Mouse (Mus musculus) MEL (cell line): ENCODE results near the gene Cdk5r2. TPM values are rescaled to one million over a fixed set of nuclear protein-coding genes. Genes with fewer than 3 reads are reported as not detected.

Experiments
- DNase-seq: peaks from one replicate; pipeline ENCODE4 v3.0.0; 2011; ENCODE audit warnings: low read depth, low spot score
- H3K27ac ChIP-seq: 2 replicates; pipeline ENCODE4 v1.5.1; 2012; ENCODE audit warnings: low read depth, mild to moderate bottlenecking, control low read depth, low read length, moderate library complexity; ENCODE audit not compliant: control insufficient read depth
- H3K27me3 ChIP-seq, 2 experiments: fragments of 150-350 bp in 1 of 2; sonication (generic) in 1 of 2; 2 replicates each; pipeline ENCODE4 v1.6.1; 2012; ENCODE audit warnings: low read length in 2 of 2, mild to moderate bottlenecking in 2 of 2, improper control_type of control experiment in 1 of 2, moderate library complexity in 1 of 2; ENCODE audit not compliant: insufficient read depth in 2 of 2, control insufficient read depth in 1 of 2
- H3K36me3 ChIP-seq, 2 experiments: 2 replicates each; pipeline ENCODE4 v1.6.1; 2012 to 2014; ENCODE audit warnings: low read length in 2 of 2, improper control_type of control experiment in 1 of 2, inconsistent platforms in 1 of 2, mild to moderate bottlenecking in 1 of 2; ENCODE audit not compliant: insufficient read depth in 2 of 2, control insufficient read depth in 1 of 2
- H3K4me1 ChIP-seq, 2 experiments: fragments of 150-350 bp in 1 of 2; sonication (generic) in 1 of 2; 2 replicates each; pipeline ENCODE4 v1.6.1; 2012; ENCODE audit warnings: low read length in 2 of 2, improper control_type of control experiment in 1 of 2, mild to moderate bottlenecking in 1 of 2; ENCODE audit not compliant: insufficient read depth in 2 of 2, control insufficient read depth in 1 of 2
- H3K4me3 ChIP-seq, 2 experiments: fragments of 150-350 bp in 1 of 2; sonication (generic) in 1 of 2; 2 replicates each; pipeline ENCODE4 v1.5.1; 2012; ENCODE audit warnings: low read depth in 2 of 2, low read length in 2 of 2, mild to moderate bottlenecking in 2 of 2, moderate library complexity in 2 of 2, control low read depth in 1 of 2, improper control_type of control experiment in 1 of 2; ENCODE audit not compliant: control insufficient read depth in 1 of 2, insufficient read depth in 1 of 2
- H3K79me2 ChIP-seq: 2 replicates; pipeline ENCODE4 v1.6.1; 2012; ENCODE audit warnings: mild to moderate bottlenecking, low read length, moderate library complexity; ENCODE audit not compliant: control insufficient read depth, poor library complexity, insufficient read depth
- H3K9ac ChIP-seq: 2 replicates; pipeline ENCODE4 v1.6.1; 2012; ENCODE audit warnings: low read depth, mild to moderate bottlenecking, control low read depth, low read length, moderate library complexity; ENCODE audit not compliant: control insufficient read depth, poor library complexity, severe bottlenecking
- H3K9me3 ChIP-seq: fragments of 150-350 bp; sonication (generic); replicated peaks from 2 replicates; pipeline ENCODE4 v1.6.1; 2012; ENCODE audit warnings: mild to moderate bottlenecking, low read length, improper control_type of control experiment, moderate library complexity; ENCODE audit not compliant: insufficient read depth
- BHLHE40 ChIP-seq: IDR thresholded peaks from 2 replicates; pipeline ENCODE4 v1.6.1; 2012; ENCODE audit warnings: low read depth, mild to moderate bottlenecking, inconsistent platforms, low read length, improper control_type of control experiment, borderline replicate concordance
- EP300 ChIP-seq, 2 experiments: IDR thresholded peaks; 2 replicates each; pipeline ENCODE4 v1.6.1; 2011; ENCODE audit warnings: improper control_type of control experiment in 2 of 2, low read length in 2 of 2, low read depth in 1 of 2, mild to moderate bottlenecking in 1 of 2
- ETS1 ChIP-seq: IDR thresholded peaks from 2 replicates; pipeline ENCODE4 v1.6.1; 2012; ENCODE audit warnings: low read depth, mild to moderate bottlenecking, inconsistent platforms, low read length, improper control_type of control experiment, moderate library complexity
- GABPA ChIP-seq: IDR thresholded peaks from 2 replicates; pipeline ENCODE4 v1.6.1; 2012; ENCODE audit warnings: low read depth, mild to moderate bottlenecking, inconsistent platforms, low read length, improper control_type of control experiment, moderate library complexity
- HCFC1 ChIP-seq: IDR thresholded peaks from 2 replicates; pipeline ENCODE4 v1.6.1; 2012; ENCODE audit warnings: low read depth, mild to moderate bottlenecking, inconsistent platforms, low read length, improper control_type of control experiment, moderate library complexity
- KAT2A ChIP-seq: conservative IDR thresholded peaks from 2 replicates; pipeline ENCODE4 v1.6.1; 2012; ENCODE audit warnings: low read depth, low read length, improper control_type of control experiment, inconsistent platforms
- MAFK ChIP-seq: IDR thresholded peaks from 2 replicates; pipeline ENCODE4 v1.6.1; 2011; ENCODE audit warnings: low read depth, mild to moderate bottlenecking, low read length, improper control_type of control experiment, borderline replicate concordance
- MAX ChIP-seq: IDR thresholded peaks from 2 replicates; pipeline ENCODE4 v1.6.1; 2011; ENCODE audit warnings: low read length, improper control_type of control experiment
- MAZ ChIP-seq: IDR thresholded peaks from 2 replicates; pipeline ENCODE4 v1.6.1; 2012; ENCODE audit warnings: low read depth, mild to moderate bottlenecking, inconsistent platforms, low read length, improper control_type of control experiment
- MEF2A ChIP-seq: IDR thresholded peaks from 2 replicates; pipeline ENCODE4 v1.6.1; 2014; ENCODE audit warnings: low read depth, mild to moderate bottlenecking, inconsistent platforms, low read length, improper control_type of control experiment; ENCODE audit not compliant: poor library complexity, insufficient replicate concordance, severe bottlenecking; ENCODE audit errors: extremely low read depth
- MXI1 ChIP-seq: IDR thresholded peaks from 2 replicates; pipeline ENCODE4 v1.6.1; 2011; ENCODE audit warnings: mild to moderate bottlenecking, low read depth, low read length, improper control_type of control experiment
- MYB ChIP-seq: IDR thresholded peaks from 2 replicates; pipeline ENCODE4 v1.6.1; 2011; ENCODE audit warnings: mild to moderate bottlenecking, low read depth, low read length, improper control_type of control experiment
- MYC ChIP-seq: IDR thresholded peaks from 2 replicates; pipeline ENCODE4 v1.6.1; 2011; ENCODE audit warnings: low read depth, mild to moderate bottlenecking, low read length, improper control_type of control experiment, moderate library complexity
- NELFE ChIP-seq: IDR thresholded peaks from 2 replicates; pipeline ENCODE4 v1.6.1; 2011; ENCODE audit warnings: low read depth, low read length, improper control_type of control experiment
- POLR2A ChIP-seq, 2 experiments: IDR thresholded peaks; 2 replicates each; pipeline ENCODE4 v1.6.1; 2011 to 2012; ENCODE audit warnings: low read length in 2 of 2, mild to moderate bottlenecking in 2 of 2, control low read depth in 1 of 2, improper control_type of control experiment in 1 of 2, low read depth in 1 of 2, moderate library complexity in 1 of 2; ENCODE audit not compliant: control insufficient read depth in 1 of 2, insufficient read depth in 1 of 2, poor library complexity in 1 of 2
- POLR2AphosphoS5 ChIP-seq: IDR thresholded peaks from 2 replicates; pipeline ENCODE4 v1.6.1; 2012; ENCODE audit warnings: low read depth, borderline replicate concordance, mild to moderate bottlenecking, inconsistent platforms, low read length, moderate library complexity, mixed read lengths
- RCOR1 ChIP-seq: IDR thresholded peaks from 2 replicates; pipeline ENCODE4 v1.6.1; 2012; ENCODE audit warnings: low read depth, mild to moderate bottlenecking, inconsistent platforms, low read length, improper control_type of control experiment
- SMC3 ChIP-seq: IDR thresholded peaks from 2 replicates; pipeline ENCODE4 v1.6.1; 2011; ENCODE audit warnings: low read depth, low read length, improper control_type of control experiment
- TAL1 ChIP-seq: IDR thresholded peaks from 2 replicates; pipeline ENCODE4 v1.6.1; 2012; ENCODE audit warnings: mild to moderate bottlenecking, inconsistent platforms, low read length, moderate library complexity, mixed read lengths
- TBP ChIP-seq: IDR thresholded peaks from 2 replicates; pipeline ENCODE4 v1.8.0; 2011; ENCODE audit warnings: low read depth, low read length, improper control_type of control experiment
- UBTF ChIP-seq: IDR thresholded peaks from 2 replicates; pipeline ENCODE4 v1.6.1; 2012; ENCODE audit warnings: low read depth, mild to moderate bottlenecking, inconsistent platforms, low read length, improper control_type of control experiment, moderate library complexity, borderline replicate concordance; ENCODE audit not compliant: insufficient read depth
- USF1 ChIP-seq: IDR thresholded peaks from 2 replicates; pipeline ENCODE4 v1.6.1; 2014; ENCODE audit warnings: low read depth, mild to moderate bottlenecking, inconsistent platforms, low read length, improper control_type of control experiment, moderate library complexity
- ZKSCAN1 ChIP-seq: IDR thresholded peaks from 2 replicates; pipeline ENCODE4 v1.6.1; 2012; ENCODE audit warnings: low read depth, mild to moderate bottlenecking, inconsistent platforms, low read length, improper control_type of control experiment, moderate library complexity
- ZNF384 ChIP-seq: IDR thresholded peaks from 2 replicates; pipeline ENCODE4 v1.6.1; 2012; ENCODE audit warnings: low read depth, mild to moderate bottlenecking, inconsistent platforms, low read length, improper control_type of control experiment
- polyA plus RNA-seq, 2 experiments: library from polyadenylated mRNA; stranded (reverse) in 1 of 2; unstranded in 1 of 2; fragments of >175 nt in 1 of 2; fragments of >200 nt in 1 of 2; gene quantifications; 2 replicates each; pipeline versions ENCODE4 v1.2.1 to v1.2.4; 2012; ENCODE audit warnings: low replicate concordance in 2 of 2, low read depth in 1 of 2; ENCODE audit not compliant: insufficient read length in 2 of 2, insufficient read depth in 1 of 2, missing spikeins in 1 of 2
- total RNA-seq: library from RNA; depleted of rRNA; stranded (reverse); fragments of 300-350 nt; gene quantifications from 2 replicates; pipeline ENCODE4 v1.2.3, GENCODE M21; 2012

Gene Cdk5r2
- total and polyA plus RNA-seq, 3 experiments, result not detected

DNA sequence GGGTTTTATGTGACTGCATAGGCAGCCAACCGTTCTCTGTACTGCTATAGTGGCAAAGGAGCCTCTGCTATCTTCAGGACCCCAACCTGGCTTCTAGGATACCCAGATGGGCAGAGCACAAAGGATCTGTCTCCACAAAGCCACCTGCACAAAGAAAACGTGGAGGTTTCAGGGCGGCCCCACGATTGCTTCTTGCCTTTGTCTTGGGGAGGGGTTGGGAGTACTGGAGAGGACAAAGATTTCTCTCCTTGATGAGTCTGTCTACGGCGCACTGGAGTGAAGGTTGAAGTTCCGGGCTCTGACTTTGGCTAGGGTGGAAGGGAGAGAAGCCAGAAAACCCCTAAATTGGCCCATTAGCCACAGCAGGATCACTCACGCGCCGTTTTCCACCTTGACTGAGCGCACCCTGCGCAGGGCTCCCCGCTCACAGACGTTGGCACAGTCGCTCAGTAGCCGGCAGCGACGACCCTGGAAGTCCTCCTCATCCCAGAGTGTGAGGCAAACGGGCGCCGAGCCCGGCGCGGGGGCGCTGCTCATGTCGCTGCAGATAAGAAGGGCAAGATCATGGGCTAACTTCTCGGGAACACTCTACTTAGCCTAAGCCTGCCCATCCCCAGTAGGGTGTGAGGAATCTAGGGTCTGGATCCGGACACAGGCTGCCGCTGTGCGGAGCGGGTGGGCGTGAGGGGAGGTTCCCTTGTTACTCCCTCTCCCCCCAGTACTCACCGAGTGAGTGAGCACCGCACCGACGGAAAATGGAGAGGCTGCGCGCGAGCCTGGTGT is 37.8 kb downstream of the Cdk5r2 start:
- Histone ChIP-seq H3K79me2 (no peaks in the 10 kb centered on the region), H3K36me3 (no peaks in the 10 kb centered on the region), H3K27me3 (no peaks in the 10 kb centered on the region), H3K27ac (no peak overlapping the region), H3K4me3 (no peak overlapping the region), H3K9ac (no peak overlapping the region), H3K9me3 (no peaks in the 10 kb centered on the region), H3K4me1 (no peaks in the 10 kb centered on the region)
- DNase-seq, result no peak
- TF ChIP-seq MYB, result no peak
- no peak for TF ChIP-seq EP300 (IDR thresholded peaks at IDR 0.05; ENCODE audit: low read depth in 1 of 2, low read length in 2 of 2)
- no peak for TF ChIP-seq TBP
- no peak for TF ChIP-seq HCFC1
- TF ChIP-seq MAX, result no peak
- no peak for TF ChIP-seq UBTF
- no peak for TF ChIP-seq TAL1
- TF ChIP-seq POLR2A (IDR thresholded peaks at IDR 0.05; ENCODE audit: control insufficient read depth in 1 of 2, insufficient read depth in 1 of 2, low read depth in 1 of 2, low read length in 2 of 2, poor library complexity in 1 of 2), result no peak
- no peak for TF ChIP-seq MAZ
- TF ChIP-seq SMC3, result no peak
- no peak for TF ChIP-seq BHLHE40
- TF ChIP-seq NELFE, result no peak
- TF ChIP-seq GABPA, result no peak
- no peak for TF ChIP-seq RCOR1
- no peak for TF ChIP-seq MAFK
- no peak for TF ChIP-seq POLR2AphosphoS5
- TF ChIP-seq MYC, result no peak
- no peak for TF ChIP-seq KAT2A

DNA sequence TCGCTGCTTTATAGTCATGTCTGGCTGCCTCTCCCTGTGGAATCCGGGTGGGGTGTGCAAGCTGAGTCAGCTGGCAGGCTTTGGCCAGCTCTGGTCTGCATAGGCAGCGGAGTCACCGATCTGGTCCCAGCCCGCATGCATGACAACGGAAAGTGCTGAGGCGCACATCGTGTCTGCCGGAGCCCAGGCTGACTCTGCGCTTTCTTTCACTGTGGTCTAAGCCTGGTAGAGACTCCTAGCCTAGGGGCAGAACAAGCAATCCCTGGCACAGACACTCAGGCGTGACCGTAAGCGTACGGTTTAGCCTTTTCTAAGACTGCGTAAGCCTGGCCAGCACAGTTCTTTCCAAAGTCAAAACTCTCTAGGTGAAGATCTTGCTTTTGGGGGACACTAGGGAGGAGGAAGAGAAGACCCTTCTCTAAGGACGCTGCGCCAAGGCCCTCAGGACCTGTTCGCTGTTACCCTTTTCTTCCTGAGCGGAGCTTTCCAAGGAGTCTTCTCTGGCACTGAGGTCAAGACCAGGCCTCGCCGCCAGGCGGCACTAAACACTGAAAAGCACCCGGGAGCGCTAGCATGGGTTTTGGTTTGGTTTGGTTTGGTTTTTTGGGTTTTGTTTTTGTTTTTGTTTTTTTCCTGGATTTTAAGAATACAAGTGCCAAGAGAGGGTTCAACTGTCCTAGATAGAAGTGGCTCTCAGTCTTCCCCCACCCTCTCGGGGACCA is 38.6 kb downstream of the Cdk5r2 start, which contains the start of gene Cryba2:
Gene Cryba2 (minus strand): TSS at position 10 of the 722 bp plus-strand sequence.
- no peak for TF ChIP-seq TAL1
- TF ChIP-seq ZKSCAN1, result no peak
- no peak for TF ChIP-seq USF1
- TF ChIP-seq BHLHE40, result no peak
- no peak for TF ChIP-seq SMC3
- no peak for TF ChIP-seq RCOR1
- TF ChIP-seq MXI1, result no peak
- no peak for TF ChIP-seq GABPA
- no peak for TF ChIP-seq MYC
- no peak for TF ChIP-seq MEF2A
- TF ChIP-seq ZNF384, result no peak
- TF ChIP-seq HCFC1, result no peak
- no peak for TF ChIP-seq MYB
- no peak for TF ChIP-seq TBP
- no peak for TF ChIP-seq ETS1
- TF ChIP-seq, all 39 proteins: peak for 0
- no peaks in the 10 kb centered on the region for H3K9me3 ChIP-seq
- H3K27me3 ChIP-seq, result no peaks in the 10 kb centered on the region
- no peak within 1 kb of the TSS for H3K9ac ChIP-seq
- no peak within 1 kb of the TSS for H3K4me3 ChIP-seq
- H3K4me1 ChIP-seq, result no peaks in the 10 kb centered on the region
- no peaks in the 10 kb centered on the region for H3K36me3 ChIP-seq
- H3K27ac ChIP-seq, result no peak within 1 kb of the TSS
- H3K79me2 ChIP-seq, result no peaks in the 10 kb centered on the region
- DNase-seq, result no peak
